Mouse (Mus musculus) duodenum, adult 2 months (tissue): ENCODE results near the gene Lilra6. TPM values are rescaled to one million over a fixed set of nuclear protein-coding genes. Genes with fewer than 3 reads are reported as not detected.

Experiments used
- polyA plus RNA-seq: library from polyadenylated mRNA; depleted of rRNA; stranded (reverse); fragments of >200 nt; gene quantifications from 2 replicates; pipeline ENCODE4 v1.2.3, GENCODE M21; 2012; ENCODE audit warnings: low replicate concordance; rRNA removed

The Lilra6 gene
- polyA plus RNA-seq, result 0.34 and 1.3 TPM in 2 replicates

GRCm38 (mm10) chr7:3915387-3915786, at the start of gene Lilra6:
Lilra6 (minus strand) TSS chr7:3915503.

DNA sequence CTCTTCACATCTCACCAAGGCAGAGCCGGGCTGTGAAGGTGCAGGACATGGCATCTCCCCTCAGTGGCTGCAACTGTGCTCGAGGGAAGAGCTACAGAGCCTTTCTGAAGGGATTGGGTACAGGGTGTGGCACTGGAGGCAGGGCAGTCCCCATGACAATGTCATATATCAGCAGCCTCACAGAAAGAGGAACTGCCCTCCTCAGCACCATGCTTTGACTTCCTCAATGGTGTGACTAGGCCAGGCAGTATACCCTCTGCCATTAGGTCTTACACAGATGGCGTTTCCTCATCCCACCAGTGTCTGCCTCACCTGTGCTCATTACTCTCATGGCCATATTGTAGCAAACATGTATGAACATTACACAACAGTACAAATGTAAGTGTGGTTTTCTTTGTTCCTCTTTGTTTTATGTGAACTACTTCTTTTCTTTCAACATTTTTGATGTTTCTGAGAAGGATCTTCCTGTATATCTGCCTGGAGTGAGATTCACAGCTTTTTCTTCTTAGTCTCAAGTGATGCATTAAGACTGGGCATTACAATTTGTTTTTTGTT, 17.2 kb downstream of the Lilra6 start, which contains the start of gene Gm14548:
Gene Gm14548, minus strand, starts transcription at position 85 of the 555 bp plus-strand sequence.

Other genes starting within 250 kb of the Lilra6 start
- 2.2 and 2.7 TPM in 2 replicates for gene Leng1, start 249.7 kb downstream of the Lilra6 start, polyA plus RNA-seq
- 201 and 223 TPM in 2 replicates for gene Tmc4, start 237.9 kb downstream of the Lilra6 start, polyA plus RNA-seq
- gene Tsen34, start 222.6 kb downstream of the Lilra6 start, polyA plus RNA-seq, result 92.9 and 131 TPM in 2 replicates
- gene Mboat7, start 222.0 kb downstream of the Lilra6 start, polyA plus RNA-seq, result 53.2 and 59.5 TPM in 2 replicates
- 322 and 616 TPM in 2 replicates for gene Rps9, start 211.5 kb downstream of the Lilra6 start, polyA plus RNA-seq
- 3.8 and 4.1 TPM in 2 replicates for gene Pirb, start 195.1 kb downstream of the Lilra6 start, polyA plus RNA-seq
- 0.07 TPM in 1 of 2 replicates, not detected in the other for gene Gm15448, start 89.8 kb downstream of the Lilra6 start, polyA plus RNA-seq
- 0.16 and 0.31 TPM in 2 replicates for gene Pira2, start 70.5 kb downstream of the Lilra6 start, polyA plus RNA-seq
- gene Gm14548, start 17.4 kb downstream of the Lilra6 start, polyA plus RNA-seq, result 0.43 TPM in 1 of 2 replicates, not detected in the other
- 1.9 and 6.2 TPM in 2 replicates for gene Lair1, start 147.7 kb upstream of the Lilra6 start, polyA plus RNA-seq
- gene Ttyh1, start 203.9 kb upstream of the Lilra6 start, polyA plus RNA-seq, result 23.3 and 26.6 TPM in 2 replicates
- gene Leng8, start 221.5 kb upstream of the Lilra6 start, polyA plus RNA-seq, result 158 and 341 TPM in 2 replicates
- gene Leng9, start 234.9 kb upstream of the Lilra6 start, polyA plus RNA-seq, result 26.3 and 80.3 TPM in 2 replicates
- gene Cdc42ep5, start 249.4 kb upstream of the Lilra6 start, polyA plus RNA-seq, result 500 and 679 TPM in 2 replicates